Comparison of ENCODE assay signal across 8 mouse cellular contexts in the genomic region with DNA sequence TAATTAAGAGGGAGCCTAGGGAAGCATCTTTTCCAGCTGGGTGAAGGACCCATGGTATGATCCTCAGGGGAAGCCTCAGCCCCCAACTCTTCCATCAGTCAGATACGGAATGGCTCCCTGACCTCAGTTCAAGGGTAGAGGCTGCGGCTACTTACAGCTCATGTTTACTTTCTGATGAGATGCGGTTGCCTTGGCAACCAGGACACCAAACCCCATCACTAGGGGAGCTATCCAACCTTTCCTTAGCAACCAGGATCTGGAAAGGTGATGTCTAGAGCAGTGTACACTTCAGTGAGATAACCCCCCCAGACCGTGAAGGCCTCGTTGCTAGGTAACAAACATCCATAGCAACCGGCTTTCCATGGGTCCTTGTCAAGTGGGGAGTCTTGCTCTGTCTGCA. TPM values are rescaled to one million over a fixed set of nuclear protein-coding genes. Genes with fewer than 3 reads are reported as not detected.
DNase-seq lines count a peak whose midpoint lies in the region; ATAC-seq and TF ChIP-seq lines count a peak whose summit lies in the region.

No protein-coding gene starts in this region.

- no peak overlapping the region for H3ac ChIP-seq in myocyte (ENCODE audit: control insufficient read depth, insufficient read length)

- TF ChIP-seq POLR2A in myocyte (IDR thresholded peaks at IDR 0.05; ENCODE audit: insufficient read length, low read depth): no peak

- no peak overlapping the region for H3K4me3 ChIP-seq in hindbrain, embryonic 14.5 days (replicated peaks; ENCODE audit: low read length)
- no peak overlapping the region for H3K4me3 ChIP-seq in myocyte

- ATAC-seq in hindbrain, embryonic 14.5 days (ENCODE audit: low FRiP score): no peak

- peaks cover 3% of the 10 kb centered on the region for H3K79me2 ChIP-seq in myocyte (ENCODE audit: control insufficient read depth, insufficient read depth)

- H3K27ac ChIP-seq in hindbrain, embryonic 14.5 days: peak overlapping the region; percentile 43; the same call in 1 of the 2 replicates

- peaks cover 38% of the 10 kb centered on the region for H3K36me3 ChIP-seq in hindbrain, embryonic 14.5 days (replicated peaks; ENCODE audit: control insufficient read depth, insufficient read depth)
- no peaks in the 10 kb centered on the region for H3K36me3 ChIP-seq in myocyte (ENCODE audit: control insufficient read depth, insufficient read depth)

- no peaks in the 10 kb centered on the region for H3K27me3 ChIP-seq in hindbrain, embryonic 14.5 days (ENCODE audit: control insufficient read depth, insufficient read depth, low read length)
- H3K27me3 ChIP-seq in myocyte (ENCODE audit: control insufficient read depth, insufficient read depth, insufficient read length): no peaks in the 10 kb centered on the region

- no peak overlapping the region for H3K9ac ChIP-seq in hindbrain, embryonic 14.5 days

- H3K9me3 ChIP-seq in hindbrain, embryonic 14.5 days (ENCODE audit: control insufficient read depth, low read length): no peaks in the 10 kb centered on the region

- DNase-seq in cerebellum, adult 8-10 months: peak; percentile 35
- no peak for DNase-seq in cerebellum, adult 11 months
- DNase-seq in lung, postnatal 10 days: peak; percentile 20
- no peak for DNase-seq in lung, postnatal 25 days (ENCODE audit: low spot score)
- DNase-seq in hindbrain, embryonic 14.5 days (ENCODE audit: low spot score): peak; percentile 63
- DNase-seq in spleen, adult 18-20 months: no peak
- DNase-seq in B cell, adult 2 months: no peak

- H3K4me1 ChIP-seq in hindbrain, embryonic 14.5 days (replicated peaks; ENCODE audit: control insufficient read depth, insufficient read depth, low read length): peaks cover 50% of the 10 kb centered on the region

- WGBS in hindbrain, embryonic 14.5 days: 23% methylated on average over 6 of the region's 6 CpGs

- H3K4me2 ChIP-seq in hindbrain, embryonic 14.5 days (replicated peaks): 0 out of 2 replicates have a peak overlapping the region, but pooled peaks have one; percentile 13
- H3K4me2 ChIP-seq in myocyte (ENCODE audit: low read depth): no peak overlapping the region

TF ChIP-seq in myocyte, 11 proteins besides CTCF, POLR2A, EP300 and RAD21:
- TF ChIP-seq TCF12 (IDR thresholded peaks at IDR 0.05; ENCODE audit: insufficient read depth, poor library complexity, severe bottlenecking) (no peak), USF1 (IDR thresholded peaks at IDR 0.05; ENCODE audit: low read depth) (no peak), POLR2AphosphoS2 (IDR thresholded peaks at IDR 0.05; ENCODE audit: insufficient read length, low read depth) (peak; percentile 57), E2F4 (IDR thresholded peaks at IDR 0.05; ENCODE audit: insufficient read depth) (no peak)
TF ChIP-seq in myocyte: peak in this region for 1.

RNA-seq across cellular contexts. Expression of gene Dbp, which starts 4.1 kb away (rescaled TPM):
- 3.5 and 3.9 TPM in 2 replicates for polyA plus RNA-seq in hindbrain, embryonic 14.5 days (2014; fragmentation: Nextera tagmentation; extraction: Ambion mirVana)
- polyA plus RNA-seq in myocyte (2012; fragmentation: generic; extraction: Trizol): 26.2 TPM

RNA-seq across cellular contexts. Expression of gene Rpl18, which starts 6.2 kb away (rescaled TPM):
- 578 and 674 TPM in 2 replicates for polyA plus RNA-seq in hindbrain, embryonic 14.5 days (2014; fragmentation: Nextera tagmentation; extraction: Ambion mirVana)
- 3,224 TPM for polyA plus RNA-seq in myocyte (2012; fragmentation: generic; extraction: Trizol)

RNA-seq across cellular contexts. Expression of gene Sphk2, which starts 8.8 kb away (rescaled TPM):
- polyA plus RNA-seq in hindbrain, embryonic 14.5 days (2014; fragmentation: Nextera tagmentation; extraction: Ambion mirVana): 16.7 and 20.0 TPM in 2 replicates
- polyA plus RNA-seq in myocyte (2012; fragmentation: generic; extraction: Trizol): 22.8 TPM

RNA-seq across cellular contexts. Expression of gene Car11, which starts 9.4 kb away (rescaled TPM):
- 28.2 and 29.0 TPM in 2 replicates for polyA plus RNA-seq in hindbrain, embryonic 14.5 days (2014; fragmentation: Nextera tagmentation; extraction: Ambion mirVana)
- 3.6 TPM for polyA plus RNA-seq in myocyte (2012; fragmentation: generic; extraction: Trizol)

RNA-seq across cellular contexts. Expression of gene Fam83e, which starts 12.0 kb away (rescaled TPM):
- 0.17 TPM in 1 of 2 replicates, not detected in the other for polyA plus RNA-seq in hindbrain, embryonic 14.5 days (2014; fragmentation: Nextera tagmentation; extraction: Ambion mirVana)
- 0.18 TPM for polyA plus RNA-seq in myocyte (2012; fragmentation: generic; extraction: Trizol)

Comparison
In these comparisons a context has a peak if more than half of its experiments do, and no peak if none do; other contexts are left out.
1. DNase-seq: peak in cerebellum, adult 8-10 months (single experiment), lung, postnatal 10 days (single experiment) and hindbrain, embryonic 14.5 days (single experiment); none in cerebellum, adult 11 months (single experiment), lung, postnatal 25 days (single experiment), spleen, adult 18-20 months (0 of 2) and B cell, adult 2 months (0 of 2).